Mouse (Mus musculus): ENCODE measurements at regions not wholly inside any gene's neighbourhood (a gene's known extent, or its start where the extent isn't known, plus 50 kb on each side); places are given as distances from the start of the nearest gene placed in this dataset.
"Not testable (repeated sequence)": the region's sequence is repeated elsewhere in the genome, so short reads cannot be mapped to it uniquely, and the experiment has no call there.

DNA sequence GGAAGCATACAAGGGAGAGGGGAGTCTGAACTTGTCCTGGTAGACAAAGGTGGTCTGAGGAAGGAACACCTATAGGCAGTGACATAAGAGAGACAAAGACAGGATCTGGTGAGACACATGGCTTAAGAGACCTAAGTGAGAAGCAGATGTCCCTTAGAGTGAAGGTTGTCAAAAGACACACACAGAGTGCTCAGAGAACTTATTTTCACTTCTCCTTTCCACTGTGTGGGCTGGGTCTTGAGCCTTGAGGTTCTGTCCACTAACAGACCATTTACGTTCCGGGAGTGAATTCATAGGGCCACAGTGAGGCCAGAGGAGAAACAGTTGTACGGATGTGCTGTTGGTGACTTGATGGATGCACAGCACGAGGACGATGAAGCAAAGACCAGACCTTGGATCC is 422.8 kb downstream of the Tcerg1l start:
- DNase-seq (ENCODE audit: extremely low read depth, low read depth): no peak

DNA sequence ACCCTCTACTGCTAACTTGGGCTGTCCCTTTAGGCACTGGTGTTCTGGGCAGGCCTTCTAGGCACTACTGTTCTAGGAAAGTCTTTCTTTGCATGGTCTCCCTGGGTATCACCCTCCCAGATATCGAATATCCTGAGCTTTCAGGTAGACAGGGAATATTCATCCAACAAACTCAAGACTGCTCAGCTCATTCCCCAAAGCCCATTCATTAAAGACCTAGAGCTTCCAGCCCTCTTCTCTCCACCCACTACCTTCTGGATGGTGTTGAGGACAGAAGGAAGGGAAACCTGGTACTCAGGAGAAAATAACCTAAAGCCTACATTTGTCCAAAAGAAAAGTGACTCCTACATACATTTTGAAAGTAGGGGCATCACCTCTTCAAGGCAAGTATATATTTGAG is 420.0 kb downstream of the Tcerg1l start:
- DNase-seq (ENCODE audit: extremely low read depth, low read depth): no peak

DNA sequence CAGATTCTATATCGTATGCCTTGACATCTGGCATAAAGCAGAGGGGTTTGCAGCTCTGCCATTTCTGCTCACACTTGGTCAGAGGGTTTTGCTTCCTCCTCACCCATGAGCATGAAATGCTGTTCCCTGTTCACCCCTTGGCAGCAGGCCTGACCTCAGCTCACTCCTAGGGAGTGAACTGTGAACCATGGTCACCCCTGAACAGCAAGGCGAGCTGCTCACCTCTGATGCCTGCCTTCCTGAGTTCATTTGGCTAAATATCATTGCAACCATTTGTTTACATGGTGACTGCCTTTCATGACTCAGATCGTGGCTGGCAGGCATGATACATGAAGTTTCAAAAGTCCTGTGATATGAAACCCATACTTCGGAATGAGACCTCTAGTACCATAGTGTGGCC is 418.2 kb downstream of the Tcerg1l start:
- DNase-seq (ENCODE audit: extremely low read depth, low read depth): no peak

- no peak for DNase-seq (ENCODE audit: extremely low read depth, low read depth)
Observed at GRCm38 (mm10) chr7:138005806-138006205, 391.7 kb downstream of the Tcerg1l start.

DNA sequence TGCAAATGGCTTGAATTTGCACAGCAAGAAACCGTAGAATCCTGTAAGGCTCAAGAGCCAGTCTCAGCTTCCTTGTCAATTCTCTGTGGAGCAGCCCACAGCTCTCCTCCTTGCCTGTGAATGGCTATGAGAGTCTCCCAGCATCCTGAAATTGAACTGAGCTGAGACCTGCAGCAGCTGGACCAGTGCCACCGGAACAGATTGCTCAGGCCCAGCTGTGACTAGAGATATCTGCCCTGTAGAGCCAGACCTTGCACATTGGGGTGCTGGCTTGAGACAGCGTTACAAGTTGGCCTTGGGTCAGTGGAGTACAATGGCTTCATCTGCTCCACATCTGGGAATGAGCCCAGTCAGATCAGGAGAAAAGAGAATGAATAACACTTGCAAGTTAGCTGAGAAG is 390.6 kb downstream of the Tcerg1l start:
- no peak for DNase-seq (ENCODE audit: extremely low read depth, low read depth)

- no peak for DNase-seq (ENCODE audit: extremely low read depth, low read depth)
Observed at GRCm38 (mm10) chr7:138008601-138009000, 388.9 kb downstream of the Tcerg1l start.

DNA sequence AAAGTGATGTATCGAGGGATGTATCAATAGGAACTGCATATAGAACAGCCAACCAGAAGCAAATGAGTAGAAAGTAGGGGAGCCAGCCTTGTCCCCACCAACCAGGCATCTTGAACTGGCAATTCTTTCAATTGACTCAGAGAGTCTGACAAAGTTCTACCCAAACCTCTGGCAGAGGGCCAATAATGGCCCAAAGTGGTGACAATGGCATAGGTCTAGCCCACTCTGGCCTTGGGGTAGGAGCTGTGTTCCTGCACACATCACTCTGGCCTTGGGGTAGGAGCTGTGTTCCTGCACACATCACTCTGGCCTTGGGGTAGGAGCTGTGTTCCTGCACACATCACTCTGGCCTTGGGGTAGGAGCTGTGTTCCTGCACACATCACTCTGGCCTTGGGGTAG is 373.5 kb downstream of the Tcerg1l start:
- not testable (repeated sequence) for DNase-seq (ENCODE audit: extremely low read depth, low read depth)

DNA sequence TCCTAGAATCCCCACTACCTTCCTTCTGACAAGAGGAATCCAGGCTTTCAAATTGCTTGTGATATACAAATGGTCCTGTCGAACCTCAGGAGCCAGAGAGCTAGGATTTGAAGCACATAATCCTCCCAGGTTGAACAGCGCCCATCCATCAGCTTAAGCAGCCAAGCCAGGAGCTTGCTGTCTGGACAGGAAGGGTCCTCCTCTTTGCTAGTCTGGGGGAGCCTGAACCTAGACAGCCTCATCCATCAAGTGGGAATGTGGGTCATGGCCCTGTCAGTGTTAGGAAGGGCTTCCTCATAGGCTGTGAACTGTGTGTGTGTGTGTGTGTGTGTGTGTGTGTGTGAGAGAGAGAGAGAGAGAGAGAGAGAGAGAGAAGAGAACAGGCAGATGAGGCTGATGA is 345.8 kb downstream of the Tcerg1l start:
- DNase-seq (ENCODE audit: extremely low read depth, low read depth): no peak

DNA sequence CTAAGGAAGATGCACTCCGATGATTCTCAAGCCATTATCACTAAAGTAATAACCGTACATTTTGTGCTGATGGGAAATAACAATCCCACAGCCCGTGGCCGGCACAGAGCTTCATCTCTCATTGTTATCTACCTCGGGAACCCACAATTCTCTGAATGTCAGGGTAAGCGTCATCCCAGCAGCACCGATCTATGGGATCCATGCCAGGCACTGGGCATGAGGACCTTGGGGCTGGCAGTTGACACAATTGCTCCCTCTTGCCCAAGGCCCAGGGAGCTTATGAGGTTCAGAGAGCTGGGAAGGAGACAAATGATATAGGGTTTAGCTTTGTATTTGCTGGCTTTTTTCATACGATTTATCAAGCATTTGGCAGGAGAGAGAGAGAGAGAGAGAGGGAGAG is 342.8 kb downstream of the Tcerg1l start:
- DNase-seq (ENCODE audit: extremely low read depth, low read depth): no peak

GRCm38 (mm10) chr7:138061116-138061515 is 336.4 kb downstream of the Tcerg1l start:
- DNase-seq (ENCODE audit: extremely low read depth, low read depth): no peak

- DNase-seq (ENCODE audit: extremely low read depth, low read depth): no peak
Observed at GRCm38 (mm10) chr7:138066921-138067320, 330.6 kb downstream of the Tcerg1l start.

DNA sequence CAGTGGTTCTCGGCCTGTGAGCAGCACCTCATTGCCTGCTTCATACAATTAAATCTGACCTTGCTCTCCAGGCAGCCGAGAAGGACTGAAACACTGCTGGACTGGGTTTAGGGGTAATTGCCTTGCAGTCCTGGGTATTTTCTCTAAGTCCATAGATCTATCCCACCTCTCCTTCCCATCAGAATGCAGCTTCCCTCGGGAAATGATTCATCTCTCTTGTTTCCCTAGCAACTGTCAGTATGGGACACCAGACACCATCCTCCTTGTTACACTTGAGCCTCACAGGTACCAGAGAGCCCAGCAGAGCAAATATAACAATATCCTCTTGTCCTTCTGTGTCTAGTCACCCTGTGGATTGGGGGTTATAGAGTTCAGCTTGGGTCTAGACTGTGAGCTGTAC is 322.3 kb downstream of the Tcerg1l start:
- DNase-seq (ENCODE audit: extremely low read depth, low read depth): no peak

GRCm38 (mm10) chr7:138083980-138084379 is 313.6 kb downstream of the Tcerg1l start:
- DNase-seq (ENCODE audit: extremely low read depth, low read depth): no peak

DNA sequence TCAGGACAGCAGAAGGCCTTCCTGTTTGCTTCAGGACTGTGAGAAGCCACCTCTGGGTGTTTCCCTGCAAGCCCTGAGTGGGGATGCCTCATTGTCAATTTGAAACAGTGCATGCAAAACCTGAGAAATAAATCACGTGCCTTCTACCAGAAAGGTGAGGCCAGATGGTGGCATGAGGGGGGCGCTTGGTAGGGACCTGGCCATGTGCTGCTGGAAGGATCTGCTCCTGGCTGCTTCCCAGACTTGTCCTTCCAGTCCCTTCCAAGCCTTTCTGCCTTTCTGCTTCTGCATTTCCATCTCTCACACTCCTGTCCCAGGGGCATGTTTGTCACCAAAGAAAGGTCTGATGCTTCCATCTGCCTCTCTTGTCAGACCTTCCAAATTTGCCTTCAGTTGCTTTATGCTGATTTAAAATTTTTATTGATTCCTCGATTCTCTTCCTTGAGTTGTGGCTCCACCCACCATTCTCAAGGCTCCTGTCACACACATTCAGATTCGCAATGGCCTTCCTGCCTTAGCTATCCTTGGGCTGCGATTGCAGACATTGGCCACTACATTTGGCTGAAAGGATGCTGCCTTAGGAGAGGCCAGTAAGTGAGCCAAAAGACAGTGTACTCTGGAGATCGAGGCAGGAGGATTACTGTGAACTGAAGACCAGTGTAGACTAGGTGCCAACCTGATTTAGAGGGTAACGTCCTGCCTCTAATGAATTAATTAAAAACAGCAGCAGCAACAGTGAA is 289.9 kb downstream of the Tcerg1l start:
- DNase-seq (ENCODE audit: extremely low read depth, low read depth): no peak

- DNase-seq (ENCODE audit: extremely low read depth, low read depth): no peak
Observed at GRCm38 (mm10) chr7:138121497-138121896, 276.0 kb downstream of the Tcerg1l start.

- DNase-seq (ENCODE audit: extremely low read depth, low read depth): no peak
Observed at GRCm38 (mm10) chr7:138129701-138130100, 267.8 kb downstream of the Tcerg1l start.

GRCm38 (mm10) chr7:138133427-138133826 is 264.1 kb downstream of the Tcerg1l start:
- no peak for DNase-seq (ENCODE audit: extremely low read depth, low read depth)

GRCm38 (mm10) chr7:138137934-138138333 is 259.6 kb downstream of the Tcerg1l start:
- DNase-seq (ENCODE audit: extremely low read depth, low read depth): no peak

DNA sequence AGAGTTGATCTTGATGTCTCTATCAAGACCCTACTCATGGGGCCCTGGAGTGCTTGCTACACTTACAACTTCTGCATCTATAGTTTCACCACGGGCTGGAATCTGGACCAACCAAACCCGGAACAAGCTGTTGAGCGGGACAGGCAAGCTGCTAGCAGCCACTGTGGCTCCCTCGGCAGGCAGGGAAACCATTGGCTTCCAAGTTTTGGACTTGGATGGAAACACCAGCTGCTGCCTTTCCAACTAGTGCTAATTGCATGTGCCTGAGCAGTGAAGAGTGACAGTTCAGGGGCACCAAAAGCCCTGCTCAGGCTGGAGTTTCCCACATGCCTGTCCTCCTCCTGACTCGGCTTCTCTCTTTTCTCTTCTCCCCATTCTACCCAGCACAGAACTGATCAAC is 257.8 kb downstream of the Tcerg1l start:
- no peak for DNase-seq (ENCODE audit: extremely low read depth, low read depth)

GRCm38 (mm10) chr7:138149496-138149895 is 248.0 kb downstream of the Tcerg1l start:
- no peak for DNase-seq (ENCODE audit: extremely low read depth, low read depth)

GRCm38 (mm10) chr7:138153455-138154167 is 243.9 kb downstream of the Tcerg1l start:
- no peak for DNase-seq (ENCODE audit: extremely low read depth, low read depth)
